Mouse (Mus musculus): ENCODE data around the gene Qrich2.

Gene Qrich2

GRCm38 (mm10) chr11:116443935-116444334 is 22.1 kb downstream of the Qrich2 start:
- peak; percentile 35 for DNase-seq (ENCODE audit: low read depth)

- no peak for DNase-seq (ENCODE audit: low read depth)
These were observed 22.7 kb downstream of the Qrich2 start for GRCm38 (mm10) chr11:116443311-116443710.

- no peak for DNase-seq (ENCODE audit: low read depth)
These were observed 23.2 kb downstream of the Qrich2 start for GRCm38 (mm10) chr11:116442867-116443177.

GRCm38 (mm10) chr11:116442129-116442866 is 23.7 kb downstream of the Qrich2 start:
- no peak for DNase-seq (ENCODE audit: low read depth)

GRCm38 (mm10) chr11:116440408-116441068 is 25.5 kb downstream of the Qrich2 start:
- DNase-seq (ENCODE audit: low read depth): no peak

GRCm38 (mm10) chr11:116439269-116440240 is 26.5 kb downstream of the Qrich2 start:
- DNase-seq (ENCODE audit: low read depth): no peak

GRCm38 (mm10) chr11:116437541-116437940 is 28.5 kb downstream of the Qrich2 start:
- no peak for DNase-seq (ENCODE audit: low read depth)

- no peak for DNase-seq (ENCODE audit: low read depth)
These were observed 29.2 kb downstream of the Qrich2 start for GRCm38 (mm10) chr11:116436725-116437331.

GRCm38 (mm10) chr11:116435992-116436724 is 29.9 kb downstream of the Qrich2 start:
- DNase-seq (ENCODE audit: low read depth): no peak

- peak; percentile 38 for DNase-seq (ENCODE audit: low read depth)
These were observed 30.9 kb downstream of the Qrich2 start for GRCm38 (mm10) chr11:116434967-116435752.

- DNase-seq (ENCODE audit: low read depth): peak; percentile 90
These were observed 31.6 kb downstream of the Qrich2 start for GRCm38 (mm10) chr11:116434287-116434966.

- DNase-seq (ENCODE audit: low read depth): peak; percentile 100
These were observed 32.4 kb downstream of the Qrich2 start, which contains the start of gene Ubald2 for GRCm38 (mm10) chr11:116433356-116434286. TSS of gene Ubald2 (plus strand) at chr11:116434094.

GRCm38 (mm10) chr11:116432593-116433355 is 33.3 kb downstream of the Qrich2 start:
- DNase-seq (ENCODE audit: low read depth): no peak

GRCm38 (mm10) chr11:116432127-116432526 is 33.9 kb downstream of the Qrich2 start:
- no peak for DNase-seq (ENCODE audit: low read depth)

GRCm38 (mm10) chr11:116431428-116432077 is 34.5 kb downstream of the Qrich2 start:
- DNase-seq (ENCODE audit: low read depth): no peak

GRCm38 (mm10) chr11:116430723-116431427 is 35.2 kb downstream of the Qrich2 start:
- DNase-seq (ENCODE audit: low read depth): no peak
